Mouse (Mus musculus): ENCODE measurements at regions not wholly inside any gene's neighbourhood (a gene's known extent, or its start where the extent isn't known, plus 50 kb on each side); places are given as distances from the start of the nearest gene placed in this dataset.
"Not testable (repeated sequence)": the region's sequence is repeated elsewhere in the genome, so short reads cannot be mapped to it uniquely, and the experiment has no call there.

DNA sequence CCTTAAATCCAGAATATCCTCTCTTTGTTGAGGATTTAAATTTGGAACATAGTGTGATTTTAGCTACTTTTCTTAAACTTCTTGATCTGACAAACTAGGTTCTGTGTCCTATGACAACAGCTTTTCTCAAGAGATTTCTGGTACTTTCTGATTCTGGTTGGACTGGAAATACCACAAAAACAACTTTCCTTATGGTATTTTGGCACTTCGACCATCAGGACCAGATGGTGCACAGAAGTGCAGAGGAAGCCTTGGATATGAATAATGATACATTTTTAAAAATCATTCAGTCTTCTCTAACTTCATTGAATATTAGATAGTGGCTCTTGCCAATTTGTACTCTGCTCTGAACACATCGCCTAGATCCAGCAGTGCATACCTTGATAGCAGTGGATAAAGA lies 303.8 kb upstream of the Flrt2 start:
- DNase-seq (ENCODE audit: low spot score), result no peak

DNA sequence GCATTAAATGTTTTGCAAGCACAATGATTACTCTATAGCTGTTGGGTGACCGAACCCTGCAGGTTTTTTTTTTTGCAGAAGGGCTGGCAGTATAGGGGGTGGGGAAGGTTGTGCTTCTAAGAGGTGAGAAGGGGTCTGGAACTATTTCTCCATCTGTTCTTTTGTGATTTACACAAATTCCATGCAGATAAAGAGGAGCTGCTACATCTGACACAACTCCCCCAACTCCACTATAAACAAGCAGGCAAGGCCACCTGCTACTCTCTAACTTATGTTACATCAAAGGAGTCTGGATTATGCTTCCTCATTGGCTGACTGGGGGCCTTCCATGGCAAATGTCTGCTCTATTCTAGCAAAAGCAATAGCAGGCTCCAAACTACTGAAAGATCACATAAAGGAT lies 299.2 kb upstream of the Flrt2 start:
- DNase-seq (ENCODE audit: low spot score), result no peak

DNA sequence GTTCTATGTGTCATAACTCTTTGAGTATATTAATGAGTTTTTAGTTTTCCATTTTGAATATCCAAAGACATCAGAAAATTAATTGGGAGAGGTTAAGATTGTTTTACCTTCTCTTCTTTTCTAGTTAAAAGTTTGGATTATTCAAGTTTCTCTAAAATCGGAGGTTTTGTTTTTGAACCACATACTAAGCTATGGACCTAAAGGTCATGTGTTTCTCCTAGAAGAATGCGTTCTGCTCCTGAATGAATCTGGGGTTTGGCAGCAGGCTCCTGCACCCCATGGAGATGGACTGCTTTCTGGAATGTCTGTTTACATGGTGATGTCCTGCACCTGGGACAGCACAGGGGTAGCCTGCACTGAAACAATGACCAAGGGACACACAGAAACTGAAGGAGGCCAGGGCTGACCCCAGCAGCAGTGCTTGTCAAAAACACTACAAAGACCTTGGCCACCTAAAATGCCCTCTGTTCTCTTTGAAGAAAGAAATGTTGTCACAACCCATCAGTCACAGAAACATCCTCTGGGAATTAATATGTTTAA lies 297.0 kb upstream of the Flrt2 start:
- DNase-seq (ENCODE audit: low spot score), result no peak

DNA sequence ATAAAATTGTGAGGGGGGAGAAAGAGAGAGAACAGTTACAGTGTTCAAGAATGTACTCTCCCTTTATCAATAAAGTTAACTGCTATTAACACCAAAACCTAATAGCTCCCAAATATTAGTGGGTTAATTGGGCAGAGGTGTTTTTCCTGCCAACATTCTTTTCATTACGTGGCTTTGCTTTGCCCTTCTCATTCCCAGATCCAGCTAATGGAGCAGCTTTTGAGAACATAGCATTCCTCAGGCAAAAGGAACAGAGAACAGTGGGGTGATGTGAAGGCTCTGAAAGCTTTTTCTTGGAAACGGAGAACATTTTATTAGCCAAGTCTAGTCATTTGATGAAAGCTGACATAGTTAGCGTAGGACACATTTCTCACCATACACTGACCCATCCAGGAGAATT lies 271.2 kb upstream of the Flrt2 start:
- no peak for DNase-seq (ENCODE audit: low spot score)

DNA sequence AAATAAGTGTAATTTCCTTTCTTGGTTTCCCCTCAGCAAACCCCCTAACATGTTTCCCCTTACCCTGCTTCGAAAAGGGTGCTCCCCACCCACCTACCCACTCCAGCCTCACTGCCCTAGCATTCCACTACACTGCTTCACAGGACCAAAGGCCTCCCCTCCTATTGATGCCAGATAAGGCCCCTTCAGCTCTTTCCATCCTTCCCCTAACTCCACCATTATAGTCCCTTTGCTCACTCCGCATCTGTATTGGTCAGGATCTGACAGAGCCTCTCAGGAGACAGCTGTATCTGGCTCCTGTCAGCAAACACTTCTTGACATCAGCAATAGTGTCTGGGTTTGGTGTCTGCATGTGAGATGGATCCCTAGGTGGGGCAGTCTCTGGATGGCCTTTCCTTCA lies 267.3 kb upstream of the Flrt2 start:
- DNase-seq (ENCODE audit: low spot score), result no peak

DNA sequence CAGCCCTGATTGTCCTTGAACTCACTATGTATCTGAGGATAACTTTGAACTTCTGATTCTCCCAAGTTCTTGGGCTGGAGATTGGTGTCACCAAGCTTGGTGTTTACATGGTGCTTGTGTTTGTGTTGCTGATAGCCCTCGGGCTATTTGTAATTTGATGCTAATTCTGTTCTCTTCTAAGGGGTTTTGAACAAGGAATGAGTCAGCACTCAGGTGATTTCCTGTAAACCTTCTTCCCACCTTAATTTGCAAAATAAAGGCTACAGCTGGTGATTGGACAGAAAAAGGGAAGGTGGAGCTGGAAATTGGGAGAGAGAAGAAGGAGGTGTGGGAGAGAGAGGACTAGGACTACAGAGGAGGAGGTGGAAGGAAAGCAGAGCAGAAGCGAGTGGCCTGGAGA lies 254.8 kb upstream of the Flrt2 start:
- no peak for DNase-seq (ENCODE audit: low spot score)

DNA sequence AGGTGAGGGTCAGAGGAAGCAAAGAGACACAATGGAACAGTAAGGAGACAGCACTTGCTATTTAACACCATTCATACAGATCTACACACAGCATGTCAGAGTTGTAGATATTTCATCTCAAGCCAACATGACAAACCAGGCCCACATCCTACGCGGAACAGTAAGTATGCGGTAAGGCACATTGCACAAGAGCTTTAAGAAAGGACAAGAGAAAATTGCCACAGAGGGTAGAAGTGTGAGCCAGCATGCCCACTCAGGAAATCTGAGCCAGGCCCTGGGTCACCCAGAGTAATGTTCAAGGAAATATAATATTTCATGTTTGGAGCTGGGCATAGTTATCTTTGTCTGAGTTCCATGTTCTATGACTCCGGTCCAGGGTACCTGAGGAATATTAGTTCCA lies 234.5 kb upstream of the Flrt2 start:
- DNase-seq (ENCODE audit: low spot score), result no peak

DNA sequence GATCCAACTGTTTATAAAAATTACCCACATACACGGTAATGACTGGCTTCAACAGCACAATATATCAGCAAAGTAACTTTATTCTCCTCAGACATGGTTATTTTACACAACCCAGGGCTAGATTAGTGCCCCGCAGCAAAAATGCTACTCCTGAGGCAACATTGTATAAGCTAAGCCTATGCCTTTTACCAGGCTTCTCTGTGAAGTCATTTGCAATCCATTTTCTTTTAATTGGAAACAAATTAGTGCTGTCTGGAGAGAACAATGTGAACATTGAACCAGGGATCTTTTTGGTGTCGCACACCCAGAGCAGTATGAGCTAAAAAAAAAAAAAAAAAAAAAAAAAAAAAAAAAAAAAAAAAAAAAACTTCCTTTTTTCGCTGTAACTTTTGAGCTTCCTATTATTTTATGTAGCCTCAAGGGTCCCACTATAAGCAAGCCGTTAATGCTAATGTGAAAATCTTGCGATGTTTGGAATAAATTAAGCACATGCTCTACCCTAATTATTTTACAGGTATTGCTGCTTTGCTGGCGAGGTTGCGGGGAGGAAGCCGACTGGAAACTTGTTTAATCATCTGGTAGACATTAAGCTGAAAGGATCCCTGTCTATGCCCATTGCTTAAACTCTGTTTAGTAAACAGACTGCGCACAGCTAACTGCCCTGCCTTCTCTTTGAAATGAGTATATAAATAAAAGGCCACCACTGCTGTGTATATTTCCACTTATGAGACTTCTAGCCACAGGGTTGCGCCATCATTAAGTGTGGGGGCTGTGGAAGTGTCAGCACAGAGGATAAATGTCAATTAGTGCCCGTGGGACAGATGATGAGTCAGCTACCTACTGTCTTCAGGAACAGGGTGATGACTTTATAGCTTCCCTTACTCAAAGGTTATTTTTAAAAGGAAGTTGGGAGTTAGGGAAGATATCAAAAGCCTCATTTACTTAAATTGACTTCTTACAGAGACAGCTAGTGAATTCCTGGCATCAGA lies 225.2 kb upstream of the Flrt2 start:
- DNase-seq (ENCODE audit: low spot score), result no peak

DNA sequence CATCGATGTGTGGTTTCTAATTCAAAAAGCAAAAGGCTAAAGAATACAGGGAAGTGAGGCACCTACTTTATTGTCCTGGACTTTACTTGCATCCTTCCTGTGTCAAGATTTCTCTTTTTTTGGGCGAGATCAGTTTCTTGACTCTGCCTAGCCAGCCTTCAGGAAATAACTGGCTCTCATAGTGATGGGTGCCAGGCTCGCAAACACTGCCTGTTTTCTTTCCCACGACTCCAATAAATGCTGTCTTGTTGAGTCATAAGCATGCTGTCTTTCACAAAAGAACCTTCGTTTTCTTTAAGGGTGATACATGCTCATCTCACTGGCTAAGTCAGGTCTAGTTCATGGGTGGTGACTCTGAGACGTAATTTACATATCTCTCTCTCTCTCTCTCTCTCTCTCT lies 222.1 kb upstream of the Flrt2 start:
- no peak for DNase-seq (ENCODE audit: low spot score)

DNA sequence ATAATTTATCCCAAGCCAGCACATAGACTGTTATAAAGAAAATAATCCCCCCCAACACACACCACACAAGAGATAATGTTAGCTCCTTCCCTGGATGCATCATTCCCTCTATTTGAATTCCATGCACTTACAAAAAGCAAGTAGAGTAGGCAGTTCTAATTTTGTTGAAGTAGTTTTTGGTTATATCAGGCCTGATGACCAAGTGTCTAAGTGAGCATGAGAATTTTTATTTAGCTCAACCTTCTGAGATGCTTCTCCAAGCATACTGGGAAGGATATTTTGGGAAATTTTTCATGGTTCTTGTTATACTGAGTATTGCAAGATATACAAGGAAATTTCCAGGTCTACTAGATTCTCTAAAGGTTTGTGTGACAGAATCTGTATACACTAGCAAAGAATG lies 205.5 kb upstream of the Flrt2 start:
- no peak for DNase-seq (ENCODE audit: low spot score)

DNA sequence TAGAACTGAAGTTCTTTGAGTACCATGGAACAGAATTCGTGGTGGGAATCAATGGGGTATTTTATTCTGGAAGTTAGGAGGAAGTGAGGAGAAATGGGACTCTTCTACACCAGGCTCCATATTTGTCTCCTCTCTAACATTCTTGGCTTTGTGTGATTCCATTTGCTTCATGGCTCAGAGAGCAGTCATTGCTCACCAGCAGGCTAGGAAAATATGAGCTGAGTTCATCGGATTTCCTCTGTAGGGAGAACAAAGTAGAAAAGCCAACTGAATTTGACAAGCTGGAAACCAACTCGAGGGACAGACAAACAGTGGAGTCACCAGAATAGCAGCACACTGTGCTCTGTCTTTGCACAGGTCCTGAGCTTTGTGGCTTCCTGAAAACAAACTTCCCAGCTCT lies 203.7 kb upstream of the Flrt2 start:
- DNase-seq (ENCODE audit: low spot score), result no peak

DNA sequence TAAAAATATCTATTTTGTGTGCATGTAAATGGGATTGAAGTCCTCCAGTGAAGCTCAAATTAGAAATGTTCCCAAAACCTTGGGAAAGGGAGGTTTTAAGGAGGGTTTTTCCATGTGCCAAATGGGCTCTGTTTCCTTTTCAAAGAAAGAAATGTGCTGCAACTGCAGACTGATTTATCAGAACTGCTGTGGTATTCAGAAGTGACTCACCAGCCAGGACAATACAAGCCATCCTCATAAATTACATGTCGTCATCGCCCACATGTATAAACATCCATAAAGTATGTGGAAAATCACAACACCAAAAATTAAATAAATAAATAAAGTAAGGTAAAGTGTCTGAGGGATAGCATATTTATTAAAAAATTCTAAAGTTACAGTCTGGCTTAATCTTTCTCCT lies 202.7 kb upstream of the Flrt2 start:
- DNase-seq (ENCODE audit: low spot score), result no peak

DNA sequence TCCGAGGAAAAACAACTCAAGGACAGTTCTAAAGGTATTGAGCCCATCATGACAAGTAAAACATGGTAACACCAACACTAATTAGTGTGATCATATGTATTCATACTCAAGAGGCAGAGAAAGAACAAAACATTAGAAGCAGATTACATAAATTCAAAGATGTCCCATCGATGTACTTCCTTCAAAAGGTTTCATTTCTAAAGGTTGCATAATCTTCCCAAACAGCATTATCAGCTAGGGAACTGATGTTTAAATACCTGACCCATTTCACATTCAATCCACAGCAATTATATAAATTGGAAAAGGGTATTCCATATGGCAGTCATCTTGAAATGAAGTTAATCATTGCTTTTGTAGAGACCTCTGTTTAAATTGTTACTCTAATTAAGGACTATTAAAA lies 202.2 kb upstream of the Flrt2 start:
- no peak for DNase-seq (ENCODE audit: low spot score)

DNA sequence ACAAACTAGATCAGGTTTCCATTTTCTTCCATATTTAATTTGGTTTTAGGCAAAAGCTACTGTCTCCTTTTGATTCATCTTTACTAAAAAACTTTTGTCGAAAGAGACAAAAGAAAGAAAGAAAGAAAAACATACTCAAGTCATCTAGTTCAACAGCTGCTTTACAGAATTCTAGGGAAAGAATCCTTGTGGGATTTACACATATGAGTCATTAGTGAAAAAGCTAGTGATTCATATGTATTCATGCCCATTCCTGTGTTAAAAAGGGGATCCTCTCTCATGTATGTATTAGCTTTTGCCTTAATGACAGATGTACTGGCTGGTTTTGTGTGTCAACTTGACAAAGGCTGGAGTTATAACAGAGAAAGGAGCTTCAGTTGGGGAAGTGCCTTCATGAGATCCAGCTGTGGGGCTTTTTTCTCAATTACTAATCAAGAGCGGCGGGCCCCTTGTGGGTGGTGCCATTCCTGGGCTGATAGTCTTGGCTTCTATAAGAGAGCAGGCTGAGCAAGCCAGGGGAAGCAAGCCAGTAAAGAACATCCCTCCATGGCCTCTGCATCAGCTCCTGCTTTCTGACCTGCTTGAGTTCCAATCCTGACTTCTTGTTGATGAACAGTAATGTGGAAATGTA lies 200.1 kb upstream of the Flrt2 start:
- not testable (repeated sequence) for DNase-seq (ENCODE audit: low spot score)

DNA sequence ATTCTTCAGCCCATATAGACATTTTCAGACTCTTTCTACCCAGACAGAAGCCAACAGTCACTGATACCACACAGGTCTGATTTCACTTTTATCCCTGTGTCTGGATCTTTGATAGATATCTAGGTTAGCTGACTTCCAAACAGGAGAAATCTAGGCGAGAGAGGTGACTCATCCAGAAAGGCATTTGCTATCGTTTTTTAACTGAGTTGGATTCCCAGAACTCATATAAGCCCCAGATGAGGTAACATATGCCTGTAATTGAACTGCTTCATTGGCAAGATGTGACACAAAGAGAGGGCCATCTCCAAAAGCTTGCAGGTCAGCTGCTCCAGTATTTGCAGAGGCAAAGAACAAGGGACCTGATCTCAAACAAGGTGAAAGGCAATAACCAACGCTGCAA lies 190.6 kb upstream of the Flrt2 start:
- no peak for DNase-seq (ENCODE audit: low spot score)

DNA sequence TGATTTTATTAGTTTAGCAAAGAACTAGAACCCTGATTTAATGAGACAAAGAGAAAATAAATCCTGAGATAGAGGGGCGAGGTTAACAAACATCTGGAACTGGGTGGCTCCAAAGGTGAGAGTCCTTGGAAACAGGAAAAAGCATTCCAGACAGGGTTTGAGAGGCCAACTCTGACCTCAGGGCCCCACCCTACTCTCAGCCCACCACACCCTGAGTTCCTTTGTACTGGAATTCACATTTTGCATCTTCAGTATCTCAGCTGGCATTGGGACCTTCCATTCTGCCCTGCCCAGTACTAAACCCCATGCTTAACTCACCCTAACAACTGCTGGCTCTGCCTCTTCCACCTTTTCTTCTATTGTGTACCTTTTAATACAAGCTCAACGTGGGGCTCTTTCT lies 172.0 kb upstream of the Flrt2 start:
- DNase-seq (ENCODE audit: low spot score), result no peak

DNA sequence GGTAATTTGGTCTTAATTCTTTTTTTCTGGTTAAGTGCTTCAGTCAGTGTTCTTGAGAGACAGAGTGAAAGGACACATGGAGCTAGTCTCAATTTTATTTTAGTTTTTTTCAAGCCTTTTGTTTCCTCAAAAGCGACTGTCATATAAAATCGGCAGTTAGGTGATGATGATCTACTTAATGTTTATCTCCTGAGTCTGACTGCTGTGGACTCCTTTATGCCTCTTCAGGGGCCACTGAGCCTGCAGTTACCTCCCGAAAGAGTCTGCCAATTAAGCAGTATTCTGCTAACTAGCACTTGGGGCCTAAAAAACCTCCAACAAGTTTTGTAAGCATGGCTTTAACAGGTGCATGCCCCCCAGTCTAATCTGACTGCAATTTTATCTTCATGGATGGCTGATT lies 170.0 kb upstream of the Flrt2 start:
- no peak for DNase-seq (ENCODE audit: low spot score)

DNA sequence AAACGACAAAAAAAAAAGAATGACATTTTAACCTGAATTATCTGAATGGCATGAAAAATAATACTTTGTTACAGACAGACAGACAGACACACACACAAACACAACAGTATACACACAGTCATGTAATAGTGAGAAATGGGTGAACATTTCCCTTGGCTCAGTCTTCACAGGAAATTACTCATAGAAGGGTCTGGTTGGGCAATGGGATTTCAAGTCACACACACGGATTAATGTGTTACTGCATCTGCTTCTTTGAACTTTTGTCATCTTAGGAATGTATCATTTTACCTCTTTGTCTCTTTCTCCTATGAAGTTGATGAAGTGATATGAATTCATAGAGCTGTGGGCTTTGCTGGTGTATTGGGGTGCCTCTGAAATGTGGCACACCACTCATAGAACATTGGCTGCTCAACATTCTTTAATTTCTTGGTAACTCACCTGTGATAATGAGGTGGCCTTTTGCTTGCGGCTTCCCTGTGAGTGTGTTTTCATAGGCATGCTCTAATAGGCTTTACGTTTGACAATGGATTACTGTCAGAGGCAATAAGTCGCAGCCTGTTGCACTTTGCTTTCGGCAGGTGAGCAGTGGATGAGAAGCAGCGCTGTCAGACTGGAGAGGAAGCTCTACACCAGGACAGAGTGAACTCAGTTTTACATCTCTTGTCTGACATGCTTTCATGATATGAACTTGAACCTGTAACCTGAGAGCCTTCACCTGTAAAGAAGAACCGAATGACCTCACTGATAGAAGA lies 158.0 kb upstream of the Flrt2 start:
- DNase-seq (ENCODE audit: low spot score), result no peak

DNA sequence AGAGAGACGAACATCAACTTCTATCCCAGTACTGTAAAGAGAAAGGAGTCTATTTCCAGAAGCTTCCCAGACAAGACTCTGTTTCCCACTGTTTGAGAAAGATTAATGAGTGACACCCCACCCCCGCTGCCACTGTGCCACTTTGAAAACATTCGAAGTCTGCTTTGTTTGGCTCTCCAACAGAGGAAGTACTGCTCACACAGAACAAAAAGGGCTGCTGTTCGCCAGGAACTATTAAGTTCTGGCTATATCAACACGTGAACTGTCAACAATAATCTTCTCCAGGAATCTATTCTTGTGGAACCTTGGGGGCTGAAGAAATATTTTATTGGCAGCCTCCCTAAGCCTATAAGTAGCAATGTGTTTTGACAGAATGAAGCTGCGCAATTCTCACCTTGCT lies 144.7 kb upstream of the Flrt2 start:
- no peak for DNase-seq (ENCODE audit: low spot score)

DNA sequence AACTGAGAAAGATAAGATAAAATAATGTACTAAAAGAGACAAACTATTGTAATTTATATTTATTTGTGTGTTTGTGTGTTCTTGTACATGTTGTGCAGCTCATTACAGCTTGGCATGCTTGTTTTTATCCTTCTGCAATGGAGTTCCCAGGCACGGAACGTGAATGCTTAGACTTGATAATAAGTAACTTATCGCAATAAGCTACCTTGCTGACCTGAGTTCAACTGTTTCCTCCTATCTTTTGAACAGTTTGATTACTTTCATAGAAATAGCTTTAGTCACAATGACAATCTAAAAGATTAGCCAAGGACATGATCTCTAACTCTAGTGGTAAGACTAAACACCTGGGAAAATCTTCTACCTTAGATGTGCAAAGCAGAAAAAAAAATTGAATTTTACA lies 138.9 kb upstream of the Flrt2 start:
- no peak for DNase-seq (ENCODE audit: low spot score)

DNA sequence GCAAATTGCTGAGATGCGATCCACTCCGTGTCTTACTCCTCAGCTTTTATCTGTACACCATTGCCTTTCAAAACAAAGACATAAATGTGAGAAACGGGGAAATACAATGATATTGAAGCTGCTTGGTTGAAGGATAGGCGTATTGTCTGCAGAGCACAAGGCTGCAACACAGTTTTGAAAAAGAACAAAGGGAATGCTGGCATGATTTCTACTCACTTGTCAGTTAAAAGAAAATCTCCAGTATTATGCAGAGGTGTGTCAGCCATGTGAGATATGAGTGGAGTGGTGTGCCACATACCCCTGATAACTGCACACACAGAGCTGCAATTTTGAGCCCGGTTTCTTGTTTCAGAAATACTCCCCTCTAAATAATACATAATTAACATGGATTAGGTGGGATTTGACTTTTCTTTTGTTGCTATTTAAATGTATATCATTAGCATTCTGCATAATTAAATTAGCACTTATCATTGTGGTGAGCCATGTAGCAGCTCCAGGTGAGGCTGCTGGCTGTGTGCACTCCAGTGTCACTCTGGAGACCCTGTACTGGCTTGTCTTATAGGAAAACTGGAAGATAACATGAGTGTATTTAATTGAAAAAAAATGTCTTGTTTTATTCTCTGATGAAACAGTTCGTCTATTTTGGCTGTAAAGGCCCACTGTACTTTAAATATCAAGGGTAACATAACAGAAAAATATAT lies 133.2 kb upstream of the Flrt2 start:
- no peak for DNase-seq (ENCODE audit: low spot score)

DNA sequence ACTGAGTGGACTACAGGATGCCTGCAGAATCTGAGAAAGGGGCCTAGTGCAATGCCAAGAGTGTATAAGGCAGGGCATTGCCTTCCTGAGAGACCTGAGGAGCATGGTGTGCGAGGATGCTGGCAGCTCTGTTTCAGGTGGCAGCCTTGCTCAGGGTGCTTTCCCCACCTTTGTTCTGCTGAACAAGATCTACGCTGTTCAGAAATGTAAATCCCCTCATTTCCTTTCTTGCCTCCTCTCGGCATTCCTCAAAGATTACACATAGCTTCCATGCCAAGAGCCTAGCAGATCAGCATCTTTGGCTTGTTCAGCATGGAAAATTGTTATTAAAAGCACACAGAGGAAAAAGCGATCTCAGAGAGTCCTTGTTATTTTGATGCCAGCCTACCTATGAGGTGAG lies 128.6 kb upstream of the Flrt2 start:
- DNase-seq (ENCODE audit: low spot score), result no peak
